Mouse (Mus musculus): ENCODE data around the gene Matn1.

Gene Matn1

DNA sequence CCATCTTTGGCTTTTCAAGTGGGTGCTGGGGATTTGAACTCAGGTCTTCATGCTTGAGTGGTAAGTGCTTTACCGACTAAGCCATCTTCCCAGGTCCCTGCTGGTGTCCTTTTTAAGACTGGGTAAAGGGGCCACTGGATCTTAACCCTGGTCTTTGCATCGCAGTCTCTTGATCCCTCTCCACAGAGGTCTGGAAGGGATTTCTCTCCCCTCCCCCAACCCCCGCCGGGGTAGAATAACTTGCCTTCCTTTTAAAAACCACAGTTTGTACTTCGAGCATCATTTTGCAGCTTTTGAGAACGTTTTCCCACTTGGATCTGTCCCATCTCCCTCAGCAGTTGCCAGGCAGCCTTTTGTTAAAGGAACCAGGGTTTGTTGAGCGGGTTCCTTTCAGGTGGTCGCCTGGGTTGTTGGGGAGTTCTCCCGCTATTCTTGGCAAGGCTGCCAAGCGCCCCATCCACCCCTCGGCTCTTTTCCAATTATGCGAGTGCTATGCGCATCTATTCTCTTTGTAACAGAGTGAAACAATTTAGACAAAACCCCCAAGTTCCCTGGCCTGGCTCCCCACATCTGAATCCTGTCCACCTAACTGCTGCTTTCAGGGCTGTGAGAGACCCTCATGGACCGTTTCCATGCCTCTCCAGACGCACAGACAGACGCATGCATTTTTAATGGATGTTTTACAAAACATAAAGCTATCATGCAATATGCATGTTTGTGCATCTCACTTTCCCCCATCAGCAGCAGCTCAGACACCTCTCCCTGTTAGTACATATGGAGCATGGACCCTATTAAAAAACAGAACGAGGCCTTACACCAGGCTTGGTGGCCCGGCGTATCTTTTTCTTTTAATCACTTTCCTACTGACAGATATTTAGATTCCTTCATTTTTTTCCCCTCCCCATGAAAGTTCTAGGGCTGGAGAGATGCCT lies 29.4 kb downstream of the Matn1 start:
- in situ Hi-C loops (cut with MboI; ENCODE audit: unreplicated experiment in 2 of 2) = loop anchor here in 1 of 2 experiments (25.0 kb wide), 3 partner anchors 989 to 1539 kb away; partner anchors contain the start of genes Phactr4 and Sesn2

DNA sequence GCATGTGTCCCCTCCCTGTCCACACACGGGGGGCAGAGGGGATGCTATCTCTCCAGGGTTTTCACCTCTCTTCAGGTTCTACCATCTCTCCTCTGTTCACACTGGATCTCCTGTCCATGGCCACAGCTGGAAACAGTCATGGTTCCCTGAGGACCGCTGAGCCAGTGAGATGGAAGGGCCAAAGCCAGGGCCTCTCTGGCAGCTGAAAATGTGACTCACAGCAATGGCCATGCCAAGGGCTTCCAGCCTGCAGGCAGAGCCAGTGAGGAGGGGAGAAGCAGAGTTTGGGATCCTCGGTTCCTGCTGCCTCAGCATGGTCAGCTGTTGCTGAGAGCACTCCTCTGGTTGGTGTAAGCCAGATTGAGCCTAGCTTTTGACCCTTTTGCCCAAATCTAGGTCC lies 34.8 kb downstream of the Matn1 start:
- in situ Hi-C loops (cut with MboI; ENCODE audit: unreplicated experiment in 2 of 2) = no loop called here

DNA sequence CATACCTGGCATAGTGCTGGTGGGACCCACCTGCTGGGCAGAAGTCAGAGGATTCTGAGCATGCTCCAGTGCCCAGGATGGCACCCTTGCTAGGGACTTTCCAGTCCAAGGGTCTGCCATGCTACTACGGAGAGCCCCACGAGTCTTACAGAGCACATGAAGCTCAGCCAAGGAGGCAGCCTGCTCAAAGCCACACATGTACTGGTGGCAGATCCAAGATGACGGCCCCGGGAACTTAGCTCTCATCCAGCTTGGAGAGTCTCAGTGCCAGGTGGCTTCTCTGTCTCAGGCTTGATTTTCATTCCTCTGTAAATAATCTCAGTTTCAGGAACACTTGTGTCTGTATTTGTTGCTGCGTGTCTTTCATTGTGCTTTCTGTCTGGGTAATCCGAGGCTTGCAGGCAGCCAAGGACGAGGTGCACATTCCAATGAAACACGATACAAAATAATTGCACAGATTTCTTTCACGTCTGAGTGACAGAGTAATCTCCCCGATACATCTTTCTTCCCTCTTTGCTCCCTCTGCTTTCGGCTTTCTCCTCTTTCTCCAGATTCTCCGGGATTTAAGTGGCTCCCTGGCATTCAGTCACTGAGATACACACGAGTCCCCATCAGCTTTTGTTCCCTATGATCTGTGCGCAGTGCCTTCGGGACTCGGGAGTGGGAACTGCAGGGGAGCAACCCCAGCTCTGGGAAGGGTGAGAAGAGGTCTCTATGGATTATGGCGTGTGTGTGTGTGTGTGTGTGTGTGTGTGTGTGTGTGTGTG lies 40.4 kb downstream of the Matn1 start:
- in situ Hi-C loops (cut with MboI; ENCODE audit: unreplicated experiment in 2 of 2) = no loop called here

DNA sequence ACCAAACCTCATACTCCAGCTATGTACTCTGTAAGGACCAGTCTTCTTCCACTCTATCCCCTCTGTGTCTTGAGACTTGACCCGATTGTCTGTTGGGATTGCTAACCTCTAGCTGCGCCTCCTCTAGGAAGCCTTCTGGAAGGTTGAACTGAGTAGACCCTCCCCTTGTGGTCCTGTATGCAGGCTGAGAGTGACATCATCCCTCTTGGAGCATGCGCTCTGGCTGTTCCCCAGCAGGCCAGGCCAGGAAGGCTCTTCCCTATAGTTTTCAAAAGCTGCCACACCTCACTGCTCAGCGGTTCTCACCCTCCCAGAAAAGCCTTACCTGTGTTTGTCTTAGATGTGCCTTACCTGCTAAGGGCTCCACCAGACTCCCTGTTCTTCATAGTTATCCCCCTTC lies 42.9 kb downstream of the Matn1 start:
- in situ Hi-C loops (cut with MboI; ENCODE audit: unreplicated experiment in 2 of 2) = no loop called here

DNA sequence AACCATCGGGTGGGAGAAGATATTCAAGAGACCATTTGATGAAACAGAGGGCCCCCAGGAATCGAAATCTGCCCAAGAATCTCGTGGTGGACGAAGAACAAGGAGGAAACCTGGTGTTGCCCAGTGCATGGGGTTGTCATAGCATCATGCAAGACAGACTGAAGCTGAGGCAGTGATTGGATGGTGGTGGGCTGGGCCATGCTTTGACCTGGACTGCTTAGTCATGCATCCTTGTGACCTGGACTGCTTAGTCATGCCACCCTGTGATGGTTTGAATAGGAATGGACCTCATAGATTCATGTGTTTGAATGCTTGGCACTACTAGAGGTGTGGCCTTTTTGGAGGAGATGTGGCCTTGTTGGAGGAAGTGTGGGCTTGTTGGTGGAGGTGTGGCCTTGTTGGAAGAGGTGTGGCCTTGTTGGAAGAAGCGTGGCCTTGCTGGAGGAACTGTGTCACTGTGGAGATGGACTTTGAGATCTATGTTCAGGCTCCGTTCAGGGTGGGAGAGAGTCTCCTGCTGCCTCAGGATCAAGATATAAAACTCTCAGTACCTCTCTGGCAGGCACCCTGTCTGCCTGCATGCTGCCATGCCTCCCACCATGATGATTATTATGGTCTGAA lies 44.1 kb downstream of the Matn1 start:
- in situ Hi-C loops (cut with MboI; ENCODE audit: unreplicated experiment in 2 of 2) = no loop called here

DNA sequence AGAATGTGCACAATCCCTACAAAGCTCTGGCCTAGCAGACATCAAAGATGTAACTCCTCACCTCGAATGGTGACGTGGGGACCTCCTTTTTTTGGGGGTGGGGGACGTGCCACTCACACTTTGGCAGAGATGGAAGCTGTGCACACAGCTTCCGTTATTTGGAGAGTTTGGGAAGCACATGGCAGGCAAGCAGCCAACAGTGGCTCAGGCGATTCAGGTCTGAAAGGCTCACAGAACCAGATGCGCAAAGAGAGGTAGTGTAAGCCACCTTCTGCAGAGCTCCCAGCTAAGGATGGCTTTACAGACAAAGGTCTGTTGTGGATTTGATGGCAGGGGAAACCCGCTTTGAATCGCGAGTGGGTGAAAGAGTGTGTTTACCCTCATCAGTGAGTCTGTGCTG lies 45.0 kb downstream of the Matn1 start:
- in situ Hi-C loops (cut with MboI; ENCODE audit: unreplicated experiment in 2 of 2) = no loop called here

DNA sequence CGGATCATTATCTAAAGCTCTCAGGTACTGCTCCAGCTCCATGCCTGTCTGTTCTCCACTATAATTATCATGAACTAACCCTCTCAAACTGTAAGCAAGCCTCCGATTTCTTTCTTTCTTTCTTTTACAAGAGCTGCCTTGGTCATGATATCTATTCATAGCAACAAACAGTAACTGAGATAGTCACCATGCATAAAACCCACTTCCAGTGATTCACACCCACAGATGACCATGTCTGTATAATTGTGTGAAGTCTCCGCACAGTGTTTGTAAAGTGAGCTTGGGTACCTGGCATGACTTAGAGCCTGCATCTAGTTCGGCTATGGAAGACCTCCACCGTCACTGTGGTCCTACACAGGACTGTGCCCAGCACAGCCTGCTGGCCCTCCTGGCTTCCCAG lies 46.8 kb downstream of the Matn1 start:
- in situ Hi-C loops (cut with MboI; ENCODE audit: unreplicated experiment in 2 of 2) = no loop called here

DNA sequence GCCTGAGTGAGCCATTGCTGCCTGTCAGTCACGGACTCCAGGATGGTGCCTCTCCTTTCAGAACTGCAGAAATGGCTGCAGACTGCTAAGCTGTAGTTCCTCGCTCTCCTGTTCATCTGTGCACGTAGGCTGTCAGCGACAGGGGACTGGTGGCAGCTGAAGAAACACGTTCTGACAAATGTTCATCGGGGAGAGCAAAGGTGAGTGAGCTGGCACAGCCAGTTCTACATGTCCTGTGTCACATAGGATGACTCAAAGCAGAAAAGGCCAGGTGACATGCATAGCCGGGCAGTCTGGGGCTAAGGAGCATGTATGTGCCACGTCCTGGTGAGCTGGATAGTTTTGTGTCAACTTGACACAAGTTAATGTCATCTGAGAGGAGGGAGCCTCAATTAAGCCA lies 50.4 kb downstream of the Matn1 start:
- in situ Hi-C loops (cut with MboI; ENCODE audit: unreplicated experiment in 2 of 2) = no loop called here

DNA sequence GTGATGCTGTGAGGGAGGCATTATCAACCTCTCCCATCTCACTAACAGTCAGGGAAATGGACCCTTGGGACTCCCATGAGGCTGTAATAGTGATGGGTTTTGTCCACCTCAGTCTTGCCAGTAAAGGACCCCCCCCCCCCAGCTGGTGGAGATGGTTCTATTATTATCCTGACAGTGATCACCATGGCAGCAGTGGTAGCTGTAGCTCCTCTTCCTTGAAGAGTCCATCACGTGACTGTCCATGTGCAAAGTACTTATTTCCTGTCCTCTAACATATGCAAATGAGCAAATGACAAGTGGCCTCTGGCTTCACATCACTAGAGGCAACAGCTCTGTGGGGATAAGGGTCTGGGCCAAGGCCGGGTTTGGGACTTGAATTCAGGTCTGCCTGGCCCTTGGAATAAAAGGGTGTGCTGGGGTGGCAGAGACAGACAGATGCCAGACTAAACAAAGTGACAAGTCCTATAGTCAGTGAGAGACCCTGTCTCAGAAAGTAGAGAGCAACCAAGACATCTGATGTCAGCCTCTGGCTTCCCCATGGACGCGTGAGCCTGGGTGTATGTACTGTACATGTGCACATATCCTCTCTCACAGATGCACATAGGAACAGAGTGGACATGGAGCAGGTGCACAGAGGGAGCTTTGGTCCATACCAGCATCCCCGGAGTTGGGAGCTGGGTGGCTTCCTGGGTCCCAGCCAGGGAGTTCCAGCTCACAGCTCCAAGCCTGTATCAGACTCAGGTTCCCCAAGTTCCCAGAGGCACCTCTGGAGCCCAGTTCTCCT lies 55.8 kb downstream of the Matn1 start:
- in situ Hi-C loops (cut with MboI; ENCODE audit: unreplicated experiment in 2 of 2) = no loop called here

DNA sequence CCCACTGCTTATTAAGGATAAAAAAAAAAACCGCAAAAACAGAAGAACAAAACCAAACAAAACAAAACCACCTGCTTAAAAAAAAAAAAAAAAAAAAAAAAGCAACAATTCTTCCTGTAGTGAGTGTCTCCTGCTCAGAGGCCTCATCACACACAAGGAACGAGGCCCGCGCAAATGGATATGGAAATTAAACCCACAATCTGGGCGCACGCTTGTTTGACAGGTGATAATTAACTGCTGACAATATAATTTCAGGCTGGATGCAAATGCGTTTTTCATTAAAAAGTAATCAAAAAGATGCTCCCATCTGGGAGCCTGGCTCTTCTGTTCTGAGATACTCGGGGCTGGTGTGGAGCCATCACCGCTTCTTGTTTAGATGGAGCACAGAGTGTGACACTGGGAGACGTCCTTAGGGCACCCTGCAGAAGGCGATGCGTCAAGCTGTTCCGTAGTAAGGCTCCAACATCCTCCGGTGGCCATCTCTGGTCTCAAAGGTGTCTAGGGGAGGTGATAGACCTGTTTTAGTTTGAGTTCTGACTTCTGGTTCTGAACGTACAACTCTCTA lies 56.5 kb downstream of the Matn1 start:
- in situ Hi-C loops (cut with MboI; ENCODE audit: unreplicated experiment in 2 of 2) = no loop called here
